Mouse (Mus musculus): Measurements from ENCODE around the gene Nek9. TPM values are rescaled to one million over a fixed set of nuclear protein-coding genes. Genes with fewer than 3 reads are reported as not detected.

Nek9 gene
- polyA plus RNA-seq, 1 experiment from 2014 or later, result 6.9 TPM

DNA sequence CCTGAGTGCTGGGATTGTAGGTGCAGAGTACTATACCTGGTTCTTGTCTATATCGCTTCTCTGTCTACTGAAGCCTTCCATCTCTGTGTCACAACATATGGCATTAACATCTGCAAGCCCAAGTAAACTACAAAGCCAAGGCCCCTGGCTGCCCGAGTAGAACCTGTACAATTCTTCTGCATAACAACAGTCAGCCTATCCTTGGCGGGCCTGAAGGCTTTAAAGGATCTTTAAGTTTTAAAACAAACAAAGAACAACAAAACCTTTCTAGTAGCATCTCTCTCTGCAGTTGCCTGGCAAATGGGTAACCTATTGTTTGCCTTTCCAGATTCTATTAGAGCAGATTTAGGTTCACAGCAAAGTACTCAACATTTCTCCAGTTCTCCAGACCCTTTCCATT, 14.9 kb upstream of the Nek9 start:
- Histone ChIP-seq H3K27ac (ENCODE audit: low read length) (no peak overlapping the region), H3K9ac (ENCODE audit: low read depth, low read length) (no peak overlapping the region), H3K4me3 (ENCODE audit: low read depth, low read length) (no peak overlapping the region), H3K36me3 (ENCODE audit: control insufficient read depth, insufficient read depth) (peaks cover 6% of the 10 kb centered on the region), H3K9me3 (replicated peaks; ENCODE audit: control insufficient read depth, low read length) (no peaks in the 10 kb centered on the region), H3K4me2 (ENCODE audit: low read depth, low read length) (no peak overlapping the region), H3K4me1 (ENCODE audit: control insufficient read depth, low read depth, low read length) (no peaks in the 10 kb centered on the region), H3K27me3 (ENCODE audit: control insufficient read depth, insufficient read depth, low read depth, low read length) (no peaks in the 10 kb centered on the region)
- WGBS (ENCODE audit: insufficient replicate concordance), result 77% methylated on average over 3 of the region's 3 CpGs
- ATAC-seq (ENCODE audit: low read depth), result no peak

DNA sequence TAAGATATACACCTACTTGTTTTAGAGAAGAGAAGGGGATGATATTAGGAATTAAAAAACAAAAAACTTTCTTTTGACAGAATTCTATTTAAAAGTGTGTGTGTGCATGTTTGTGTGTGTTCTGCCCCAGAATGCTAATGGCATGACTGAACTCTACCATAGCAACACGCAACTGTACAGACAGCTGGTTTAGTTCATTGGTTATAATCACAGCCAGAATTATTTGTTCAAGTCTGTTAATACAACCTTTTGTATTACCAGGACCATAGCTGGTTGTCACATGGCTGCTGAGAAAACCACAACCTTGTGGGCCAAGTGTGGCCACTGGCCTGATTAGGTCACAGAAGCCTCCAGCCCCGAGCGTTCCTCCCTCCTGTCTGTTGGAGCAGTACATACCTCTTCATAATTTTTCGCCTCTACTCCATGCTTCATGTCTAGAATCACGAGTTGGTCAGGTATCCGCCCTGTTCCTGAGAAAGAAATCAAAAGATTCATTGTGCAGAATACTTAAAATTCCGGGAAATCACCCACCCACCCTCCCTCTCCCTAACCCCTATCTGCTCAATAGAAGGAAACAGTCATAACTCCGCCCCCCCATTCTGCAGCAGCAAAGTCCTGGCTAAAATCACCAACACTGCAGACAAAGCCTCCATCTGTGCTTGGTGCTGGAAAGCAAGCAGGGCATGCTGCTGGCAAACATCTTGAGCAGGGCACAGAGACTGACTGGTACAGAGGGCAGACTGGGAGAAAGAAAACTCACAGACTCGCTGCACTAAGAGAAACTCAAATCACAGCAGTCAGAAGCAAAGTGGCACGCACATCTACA, 11.5 kb upstream of the Nek9 start:
- H3K4me1 ChIP-seq (ENCODE audit: control insufficient read depth, low read depth, low read length), result peaks cover 6% of the 10 kb centered on the region
- H3K4me2 ChIP-seq (ENCODE audit: low read depth, low read length), result no peak overlapping the region
- H3K4me3 ChIP-seq (ENCODE audit: low read depth, low read length), result no peak overlapping the region
- no peaks in the 10 kb centered on the region for H3K9me3 ChIP-seq (replicated peaks; ENCODE audit: control insufficient read depth, low read length)
- peaks cover 9% of the 10 kb centered on the region for H3K36me3 ChIP-seq (ENCODE audit: control insufficient read depth, insufficient read depth)
- no peak for ATAC-seq (ENCODE audit: low read depth)
- no peaks in the 10 kb centered on the region for H3K27me3 ChIP-seq (ENCODE audit: control insufficient read depth, insufficient read depth, low read depth, low read length)
- H3K9ac ChIP-seq (ENCODE audit: low read depth, low read length), result no peak overlapping the region
- H3K27ac ChIP-seq (ENCODE audit: low read length), result no peak overlapping the region
- WGBS (ENCODE audit: insufficient replicate concordance), result 64% methylated on average over 10 of the region's 10 CpGs

DNA sequence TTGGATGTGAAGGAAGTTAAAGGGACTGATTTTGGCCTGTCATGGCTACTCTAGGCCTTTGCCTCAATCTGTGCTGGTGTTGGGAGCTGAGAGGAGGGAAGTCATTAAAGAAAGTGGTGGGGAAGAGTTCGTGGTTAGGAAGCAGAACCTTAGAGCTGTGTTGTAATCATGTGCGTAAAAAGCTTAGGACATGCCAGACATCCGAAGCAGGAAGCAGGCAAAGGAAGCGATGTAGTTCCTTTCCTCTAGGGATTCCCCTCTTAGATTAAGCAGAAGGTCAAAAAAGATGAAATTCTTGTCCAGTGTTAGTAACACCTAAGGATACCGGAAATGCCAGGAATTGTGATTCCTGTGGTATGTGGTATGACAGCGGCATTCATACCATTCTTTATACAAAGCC, 9.2 kb upstream of the Nek9 start:
- Histone ChIP-seq H3K4me3 (ENCODE audit: low read depth, low read length) (no peak overlapping the region), H3K4me1 (ENCODE audit: control insufficient read depth, low read depth, low read length) (peaks cover 6% of the 10 kb centered on the region), H3K9me3 (replicated peaks; ENCODE audit: control insufficient read depth, low read length) (no peaks in the 10 kb centered on the region), H3K36me3 (ENCODE audit: control insufficient read depth, insufficient read depth) (peaks cover 11% of the 10 kb centered on the region), H3K4me2 (ENCODE audit: low read depth, low read length) (no peak overlapping the region), H3K9ac (ENCODE audit: low read depth, low read length) (no peak overlapping the region), H3K27ac (ENCODE audit: low read length) (peak overlapping the region; percentile 53), H3K27me3 (ENCODE audit: control insufficient read depth, insufficient read depth, low read depth, low read length) (no peaks in the 10 kb centered on the region)
- 0 out of 2 replicates have a peak, but pooled peaks have one; percentile 27 for ATAC-seq (ENCODE audit: low read depth)
- 66% methylated on average over 6 of the region's 6 CpGs for WGBS (ENCODE audit: insufficient replicate concordance)

DNA sequence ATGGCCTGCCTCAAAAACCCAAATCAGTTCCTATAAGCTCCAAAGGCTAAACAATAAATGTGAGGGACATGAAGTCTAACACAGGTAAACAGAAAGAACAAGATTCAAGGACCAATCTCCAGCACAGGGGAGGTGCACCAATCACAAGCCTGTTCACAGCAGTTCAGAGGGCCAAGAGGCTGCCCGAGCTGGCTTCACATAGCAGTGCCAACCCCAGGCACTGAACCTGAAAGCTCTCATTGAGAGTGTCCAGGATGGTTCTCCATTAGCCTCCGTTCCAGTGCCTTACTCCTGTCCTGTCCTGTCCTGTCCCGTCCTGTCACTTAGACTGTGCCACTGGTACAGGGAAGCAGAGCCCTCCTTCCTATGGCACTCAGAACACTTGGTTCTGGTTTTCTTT, 8.0 kb upstream of the Nek9 start:
- no peak overlapping the region for H3K27ac ChIP-seq (ENCODE audit: low read length)
- ATAC-seq (ENCODE audit: low read depth), result peak; percentile 23; the same call in 1 of the 2 replicates

DNA sequence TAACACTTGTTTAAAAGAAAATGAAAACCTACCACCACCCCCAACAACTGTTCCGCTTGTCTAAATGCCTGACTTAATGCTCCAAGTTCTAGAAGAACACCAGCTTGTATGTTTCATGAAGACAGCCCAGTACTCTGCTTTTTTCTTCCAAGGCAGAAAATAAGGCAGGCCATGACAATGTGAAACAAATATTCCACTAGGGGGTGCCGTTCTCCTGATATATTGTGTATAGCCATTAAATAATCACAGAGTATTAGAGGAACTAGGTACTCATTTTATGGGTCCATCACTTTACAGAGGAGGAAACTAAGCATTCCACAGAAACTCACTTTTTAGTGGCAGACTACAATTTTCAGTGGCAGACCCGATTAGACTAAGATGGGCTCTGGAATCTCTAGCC, 7.2 kb upstream of the Nek9 start:
- no peak overlapping the region for H3K9ac ChIP-seq (ENCODE audit: low read depth, low read length)
- ATAC-seq (ENCODE audit: low read depth), result no peak
- H3K27ac ChIP-seq (ENCODE audit: low read length), result no peak overlapping the region
- H3K36me3 ChIP-seq (ENCODE audit: control insufficient read depth, insufficient read depth), result peaks cover 11% of the 10 kb centered on the region
- peaks cover 6% of the 10 kb centered on the region for H3K4me1 ChIP-seq (ENCODE audit: control insufficient read depth, low read depth, low read length)
- 42% methylated on average over 3 of the region's 3 CpGs for WGBS (ENCODE audit: insufficient replicate concordance)
- no peaks in the 10 kb centered on the region for H3K27me3 ChIP-seq (ENCODE audit: control insufficient read depth, insufficient read depth, low read depth, low read length)
- H3K4me3 ChIP-seq (ENCODE audit: low read depth, low read length), result no peak overlapping the region
- H3K4me2 ChIP-seq (ENCODE audit: low read depth, low read length), result no peak overlapping the region
- H3K9me3 ChIP-seq (replicated peaks; ENCODE audit: control insufficient read depth, low read length), result no peaks in the 10 kb centered on the region

More for the DNA sequence above, 8.0 kb upstream of the Nek9 start:
- H3K4me1 ChIP-seq (ENCODE audit: control insufficient read depth, low read depth, low read length), result peaks cover 6% of the 10 kb centered on the region
- H3K4me2 ChIP-seq (ENCODE audit: low read depth, low read length), result no peak overlapping the region
- no peak overlapping the region for H3K9ac ChIP-seq (ENCODE audit: low read depth, low read length)
- H3K4me3 ChIP-seq (ENCODE audit: low read depth, low read length), result no peak overlapping the region
- peaks cover 11% of the 10 kb centered on the region for H3K36me3 ChIP-seq (ENCODE audit: control insufficient read depth, insufficient read depth)
- no peaks in the 10 kb centered on the region for H3K9me3 ChIP-seq (replicated peaks; ENCODE audit: control insufficient read depth, low read length)
- 75% methylated on average over 3 of the region's 3 CpGs for WGBS (ENCODE audit: insufficient replicate concordance)
- H3K27me3 ChIP-seq (ENCODE audit: control insufficient read depth, insufficient read depth, low read depth, low read length), result no peaks in the 10 kb centered on the region

DNA sequence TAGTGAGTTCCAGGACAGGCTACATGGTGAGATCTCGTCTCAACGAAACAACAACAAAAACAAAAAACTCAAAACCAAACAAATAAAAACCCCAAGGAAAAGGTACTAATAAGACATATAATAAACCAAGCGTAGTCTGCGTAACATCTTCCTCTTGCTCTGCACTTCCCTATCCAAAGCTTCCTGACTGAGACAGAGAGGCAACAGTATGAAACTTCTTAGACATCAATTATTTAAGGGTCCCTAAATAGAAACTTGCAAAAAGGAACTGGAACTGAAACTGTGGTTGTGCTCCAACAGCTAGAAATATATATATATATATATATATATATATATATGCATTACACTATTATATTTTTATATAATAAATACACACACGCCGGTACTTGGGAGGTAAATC, 6.4 kb upstream of the Nek9 start:
- Histone ChIP-seq H3K27ac (ENCODE audit: low read length) (no peak overlapping the region), H3K9me3 (replicated peaks; ENCODE audit: control insufficient read depth, low read length) (no peaks in the 10 kb centered on the region), H3K4me2 (ENCODE audit: low read depth, low read length) (no peak overlapping the region), H3K4me1 (ENCODE audit: control insufficient read depth, low read depth, low read length) (peaks cover 7% of the 10 kb centered on the region), H3K4me3 (ENCODE audit: low read depth, low read length) (no peak overlapping the region), H3K9ac (ENCODE audit: low read depth, low read length) (no peak overlapping the region), H3K27me3 (ENCODE audit: control insufficient read depth, insufficient read depth, low read depth, low read length) (no peaks in the 10 kb centered on the region), H3K36me3 (ENCODE audit: control insufficient read depth, insufficient read depth) (peaks cover 11% of the 10 kb centered on the region)
- WGBS (ENCODE audit: insufficient replicate concordance), result 82% methylated on average over 6 of the region's 6 CpGs
- ATAC-seq (ENCODE audit: low read depth), result no peak

DNA sequence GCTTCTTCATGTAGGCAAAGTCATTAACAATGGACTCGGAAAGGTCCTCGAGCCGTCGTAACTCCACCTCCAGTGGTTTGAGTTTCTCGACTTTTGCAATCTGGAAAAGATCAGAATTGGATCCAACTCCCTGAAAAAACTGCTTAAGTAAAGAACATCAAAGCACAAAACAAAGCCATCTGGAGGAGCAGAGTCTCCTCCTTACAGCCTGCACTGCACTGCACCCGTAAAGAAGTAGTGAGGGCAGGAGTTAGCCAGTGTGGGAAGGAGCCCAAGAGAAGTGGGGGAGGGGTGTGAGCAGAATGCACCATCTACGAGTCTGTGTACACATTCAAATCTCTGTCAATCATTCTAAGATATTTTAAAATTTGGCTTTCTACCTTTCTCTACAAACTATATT, 5.1 kb upstream of the Nek9 start:
- WGBS (ENCODE audit: insufficient replicate concordance), result 78% methylated on average over 7 of the region's 7 CpGs
- H3K27me3 ChIP-seq (ENCODE audit: control insufficient read depth, insufficient read depth, low read depth, low read length), result no peaks in the 10 kb centered on the region
- H3K4me3 ChIP-seq (ENCODE audit: low read depth, low read length), result no peak overlapping the region
- H3K9me3 ChIP-seq (replicated peaks; ENCODE audit: control insufficient read depth, low read length), result no peaks in the 10 kb centered on the region
- H3K36me3 ChIP-seq (ENCODE audit: control insufficient read depth, insufficient read depth), result peaks cover 11% of the 10 kb centered on the region
- no peak overlapping the region for H3K9ac ChIP-seq (ENCODE audit: low read depth, low read length)
- ATAC-seq (ENCODE audit: low read depth), result no peak
- no peak overlapping the region for H3K4me2 ChIP-seq (ENCODE audit: low read depth, low read length)
- H3K27ac ChIP-seq (ENCODE audit: low read length), result no peak overlapping the region
- H3K4me1 ChIP-seq (ENCODE audit: control insufficient read depth, low read depth, low read length), result peaks cover 13% of the 10 kb centered on the region

DNA sequence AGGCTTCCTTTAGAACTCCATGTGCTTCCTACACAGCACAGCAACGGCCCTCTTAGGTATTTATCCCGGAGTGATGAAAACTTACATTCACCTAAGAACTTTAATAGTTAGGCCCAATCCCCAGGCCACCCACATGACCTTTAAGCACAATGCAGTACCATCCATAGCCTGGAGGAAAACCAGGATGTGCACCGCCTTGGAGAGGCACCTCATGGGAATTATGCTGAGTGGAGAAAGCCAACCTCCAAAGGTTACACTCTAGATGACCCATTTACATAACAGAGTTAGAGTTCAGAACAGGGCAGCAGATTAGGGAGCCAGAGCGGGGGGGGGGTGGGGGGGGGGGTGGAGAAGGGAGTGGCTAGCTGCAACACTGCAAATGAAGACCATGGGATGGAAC, 3.1 kb upstream of the Nek9 start:
- Histone ChIP-seq H3K27me3 (ENCODE audit: control insufficient read depth, insufficient read depth, low read depth, low read length) (no peaks in the 10 kb centered on the region), H3K9me3 (replicated peaks; ENCODE audit: control insufficient read depth, low read length) (no peaks in the 10 kb centered on the region), H3K4me2 (ENCODE audit: low read depth, low read length) (no peak overlapping the region), H3K36me3 (ENCODE audit: control insufficient read depth, insufficient read depth) (peaks cover 7% of the 10 kb centered on the region), H3K4me1 (ENCODE audit: control insufficient read depth, low read depth, low read length) (peaks cover 17% of the 10 kb centered on the region), H3K27ac (ENCODE audit: low read length) (no peak overlapping the region), H3K9ac (ENCODE audit: low read depth, low read length) (no peak overlapping the region), H3K4me3 (ENCODE audit: low read depth, low read length) (no peak overlapping the region)
- WGBS (ENCODE audit: insufficient replicate concordance), result 73% methylated on average over 4 of the region's 4 CpGs
- ATAC-seq (ENCODE audit: low read depth), result no peak

DNA sequence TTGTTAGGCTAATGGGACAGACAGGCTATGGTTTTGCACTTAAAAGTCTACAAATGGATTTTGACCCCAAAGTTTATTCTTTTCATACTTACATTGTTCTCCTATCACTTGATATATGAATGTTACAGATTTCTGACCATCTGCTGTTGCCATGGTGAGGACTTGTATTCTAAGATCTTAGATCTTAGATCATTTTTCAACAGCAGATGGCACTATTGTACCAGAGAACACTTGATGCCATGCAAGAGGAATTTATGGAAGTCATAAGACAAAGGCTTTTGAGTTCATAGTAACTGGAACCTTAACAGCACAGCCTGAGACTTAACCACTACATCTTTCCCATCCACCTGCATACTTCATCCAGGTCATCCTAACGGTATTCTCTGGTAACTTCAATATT, 2.0 kb upstream of the Nek9 start:
- Histone ChIP-seq H3K27me3 (ENCODE audit: control insufficient read depth, insufficient read depth, low read depth, low read length) (no peaks in the 10 kb centered on the region), H3K4me2 (ENCODE audit: low read depth, low read length) (no peak overlapping the region), H3K9ac (ENCODE audit: low read depth, low read length) (no peak overlapping the region), H3K36me3 (ENCODE audit: control insufficient read depth, insufficient read depth) (peaks cover 8% of the 10 kb centered on the region), H3K27ac (ENCODE audit: low read length) (no peak overlapping the region), H3K4me1 (ENCODE audit: control insufficient read depth, low read depth, low read length) (peaks cover 23% of the 10 kb centered on the region), H3K9me3 (replicated peaks; ENCODE audit: control insufficient read depth, low read length) (no peaks in the 10 kb centered on the region), H3K4me3 (ENCODE audit: low read depth, low read length) (no peak overlapping the region)
- ATAC-seq (ENCODE audit: low read depth), result no peak
- 44% methylated on average over 1 of the region's 1 CpGs for WGBS (ENCODE audit: insufficient replicate concordance)
